Mouse (Mus musculus) layer of hippocampus, adult 11-12 months (tissue): ENCODE measurements around the gene Dimt1.
"Not testable (repeated sequence)": the region's sequence is repeated elsewhere in the genome, so short reads cannot be mapped to it uniquely, and the experiment has no call there.

Experiments
- DNase-seq: peaks from one replicate; pipeline ENCODE4 v3.0.0; 2022; ENCODE audit warnings: low spot score

The Dimt1 gene

DNA sequence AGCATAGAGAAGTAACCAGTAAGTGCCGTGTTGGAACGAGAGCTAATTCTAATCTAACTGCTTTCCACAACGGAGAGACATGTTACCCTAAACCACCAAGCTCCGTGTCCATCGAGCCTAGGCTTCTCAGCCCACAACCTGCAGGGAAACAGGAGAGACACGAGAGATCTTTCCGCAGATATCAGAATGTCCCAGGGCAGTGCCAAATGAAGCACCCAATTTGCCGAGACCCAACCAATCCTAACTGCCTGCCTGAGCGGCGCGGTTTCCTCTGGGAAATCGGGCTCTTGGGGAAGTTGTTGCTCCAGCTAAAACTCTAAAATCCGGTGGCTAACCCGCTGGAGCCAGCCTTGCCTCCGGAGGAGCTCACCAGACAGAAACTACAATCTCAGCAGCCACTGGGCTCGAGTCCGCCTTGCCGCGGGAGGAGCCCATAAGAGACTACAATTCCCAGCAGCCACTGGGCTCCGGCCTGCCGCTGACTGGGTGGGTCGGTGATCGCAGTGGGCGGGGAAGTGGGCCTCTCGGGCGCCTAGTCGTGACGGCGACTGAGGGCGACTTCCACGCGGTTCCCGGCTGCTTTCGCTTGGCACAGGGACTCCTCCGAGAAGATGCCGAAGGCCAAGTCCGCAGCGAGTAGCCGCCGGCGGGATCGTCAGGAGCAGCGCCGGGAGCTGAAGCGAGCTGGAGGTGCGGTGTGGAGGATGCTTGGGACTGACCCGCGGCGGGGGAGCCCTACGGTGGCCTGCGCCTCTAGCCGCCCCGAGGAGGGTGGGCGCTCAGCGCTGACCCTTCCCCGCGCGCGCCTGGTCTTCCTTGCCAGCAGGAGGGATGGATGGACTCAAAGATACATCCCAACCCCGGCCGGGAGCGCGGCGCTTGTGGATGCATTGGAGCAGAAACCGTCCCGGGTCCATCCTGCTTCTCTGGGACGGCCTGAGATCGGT, at the start of gene Dimt1:
Gene Dimt1 (plus strand): TSS at position 534 of the 947 bp plus-strand sequence.
- peak; percentile 95 for DNase-seq

DNA sequence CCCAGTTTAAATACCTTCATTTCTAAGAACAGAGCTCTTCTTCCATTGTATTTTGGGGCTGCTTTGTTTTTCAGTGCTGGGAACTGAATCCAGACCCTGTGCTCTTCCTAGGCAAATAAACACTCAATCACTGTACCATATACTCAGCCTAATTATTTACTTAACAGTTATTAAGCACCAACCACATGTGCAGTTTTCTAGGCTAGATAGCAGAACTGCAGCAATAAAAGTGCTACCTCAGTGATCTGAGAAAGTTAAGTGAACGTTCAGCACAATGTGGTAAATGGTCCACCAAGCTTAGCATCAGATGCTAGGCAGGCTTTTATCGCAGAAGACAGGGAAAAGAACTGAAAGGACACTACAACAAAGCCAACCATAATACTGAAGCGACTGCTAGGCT, 42.3 kb upstream of the Dimt1 start:
- DNase-seq: no peak

DNA sequence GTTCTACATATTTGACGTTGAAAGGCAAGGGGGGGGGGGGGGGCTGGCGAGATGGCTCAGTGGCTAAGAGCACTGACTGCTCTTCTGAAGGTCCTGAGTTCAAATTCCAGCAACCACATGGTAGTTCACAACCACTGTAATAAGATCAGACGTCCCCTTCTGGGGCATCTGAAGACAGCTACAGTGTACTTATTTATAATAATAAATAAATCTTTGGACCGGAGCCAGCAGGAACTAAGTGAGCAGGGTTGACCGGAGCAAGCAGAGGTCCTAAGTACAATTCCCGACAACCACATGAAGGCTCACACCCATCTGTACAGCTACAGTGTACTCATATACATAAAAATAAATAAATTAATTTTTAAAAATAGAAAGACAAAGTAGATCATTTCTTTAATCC, 41.8 kb upstream of the Dimt1 start:
- DNase-seq: not testable (repeated sequence)

DNA sequence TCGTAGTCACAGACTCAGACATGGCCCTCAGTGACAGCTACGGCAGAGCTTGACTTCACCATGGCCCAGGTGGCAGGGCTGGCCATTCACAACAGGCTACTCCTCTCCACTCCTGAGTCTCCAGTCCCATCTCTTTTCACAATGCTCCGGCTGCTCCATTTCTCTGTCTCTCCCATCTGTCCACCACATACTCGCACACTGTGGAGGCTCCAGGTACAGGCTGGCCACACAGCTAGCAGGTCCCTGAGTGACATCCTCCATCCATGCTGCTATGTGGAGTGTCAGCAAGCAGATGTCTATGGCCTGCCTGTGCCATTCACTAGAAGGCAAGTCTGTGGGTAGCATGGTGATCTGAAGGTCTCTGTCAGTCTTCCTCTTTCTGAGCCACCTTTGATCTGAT, 39.7 kb upstream of the Dimt1 start:
- no peak for DNase-seq

DNA sequence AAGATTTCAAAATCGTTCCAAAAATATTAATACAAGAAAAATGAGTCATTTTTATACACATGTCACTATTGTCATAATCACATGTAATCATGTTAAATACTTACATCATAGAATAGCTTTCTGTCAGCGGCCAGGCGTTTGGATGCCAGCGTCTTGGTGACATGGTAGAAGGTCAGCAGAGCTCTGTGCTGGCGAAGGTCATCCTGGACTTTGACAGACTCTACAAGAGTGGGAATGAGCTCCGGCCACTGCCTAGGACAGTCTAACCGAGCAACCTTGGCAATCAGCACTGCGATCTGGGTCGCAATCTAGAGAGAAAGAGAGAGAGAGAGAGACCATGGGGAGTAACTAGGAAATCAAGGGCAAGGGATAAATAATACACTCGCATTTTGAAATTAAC, 36.8 kb upstream of the Dimt1 start:
- no peak for DNase-seq

DNA sequence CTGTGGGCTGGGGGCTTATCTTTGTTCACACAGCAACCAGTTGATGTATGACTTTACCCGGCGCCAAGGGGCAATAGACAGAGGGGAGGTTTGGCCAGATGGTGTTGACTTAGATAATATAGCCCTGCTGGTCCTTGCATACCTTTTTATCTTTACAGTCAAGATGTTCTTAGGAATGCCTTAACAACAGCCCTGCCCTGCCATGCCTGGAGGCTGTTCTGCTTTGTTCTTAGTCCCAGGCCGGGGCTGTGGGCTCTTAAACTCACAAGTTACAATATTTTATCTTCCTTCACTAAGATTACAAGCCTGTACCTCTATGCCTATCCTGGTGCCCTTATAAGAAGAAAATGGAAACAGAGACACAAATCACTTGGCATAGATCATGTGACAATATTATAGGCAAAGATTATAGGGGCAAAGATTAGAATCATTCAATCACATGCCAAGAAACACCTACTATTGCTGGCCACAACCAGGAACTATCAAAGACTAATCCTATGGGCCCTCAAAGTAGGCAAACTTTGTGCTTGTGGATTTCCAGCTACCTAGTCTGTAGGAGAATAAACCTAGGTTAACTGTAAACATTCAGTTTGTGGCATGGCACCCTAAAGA, 33.7 kb upstream of the Dimt1 start:
- DNase-seq: no peak

DNA sequence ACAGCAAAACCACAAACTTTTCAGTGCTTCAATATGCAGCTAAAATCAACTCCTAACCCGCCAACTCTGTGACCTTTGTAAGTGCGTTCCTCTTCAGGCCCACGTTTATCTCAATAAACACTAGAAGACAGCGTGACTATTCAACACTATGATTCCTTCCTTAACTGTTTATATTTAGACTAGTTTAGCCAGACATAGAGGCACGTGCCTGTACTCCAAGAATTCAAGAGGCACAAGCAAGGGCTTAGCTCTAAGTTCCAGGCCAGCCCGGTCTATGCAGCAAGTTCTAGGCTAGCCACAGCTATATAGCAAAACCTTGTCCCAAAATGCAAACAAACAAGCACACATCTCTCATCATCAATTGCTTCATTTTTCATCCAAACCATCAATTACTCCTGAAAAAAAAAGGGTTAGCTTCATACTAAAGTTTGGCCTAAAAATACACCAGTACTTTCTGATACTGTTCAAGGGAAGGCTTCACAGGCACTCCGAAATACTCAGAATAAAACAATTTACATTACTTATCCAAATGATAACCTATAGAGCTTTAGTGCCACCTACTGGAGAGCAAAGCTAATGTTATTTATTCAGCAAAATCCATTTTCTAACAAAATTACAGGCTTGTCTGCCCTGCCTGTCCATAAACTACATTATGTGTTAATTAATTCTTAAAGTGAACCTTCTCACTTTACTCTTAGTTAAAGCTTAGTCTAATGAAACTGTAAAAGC, 28.4 kb upstream of the Dimt1 start:
- DNase-seq: no peak

DNA sequence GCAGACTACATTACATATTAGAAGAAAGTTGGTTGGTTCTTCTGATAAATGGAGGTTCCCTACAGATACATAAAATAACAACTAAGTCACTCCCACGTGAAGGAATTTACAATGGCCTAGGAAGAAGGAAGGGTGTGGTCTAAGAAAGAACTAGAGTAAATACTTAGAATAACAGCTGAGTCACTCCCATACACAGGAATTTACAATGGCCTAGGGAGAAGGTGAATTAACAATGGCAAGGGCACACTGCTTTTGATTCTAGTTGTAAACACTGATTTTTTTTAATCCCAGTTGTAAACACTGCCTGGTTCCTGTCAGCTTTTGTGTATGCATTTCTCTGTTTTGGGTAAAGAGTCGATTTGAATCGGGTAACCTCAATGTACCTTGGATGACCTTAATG, 21.0 kb upstream of the Dimt1 start:
- not testable (repeated sequence) for DNase-seq

DNA sequence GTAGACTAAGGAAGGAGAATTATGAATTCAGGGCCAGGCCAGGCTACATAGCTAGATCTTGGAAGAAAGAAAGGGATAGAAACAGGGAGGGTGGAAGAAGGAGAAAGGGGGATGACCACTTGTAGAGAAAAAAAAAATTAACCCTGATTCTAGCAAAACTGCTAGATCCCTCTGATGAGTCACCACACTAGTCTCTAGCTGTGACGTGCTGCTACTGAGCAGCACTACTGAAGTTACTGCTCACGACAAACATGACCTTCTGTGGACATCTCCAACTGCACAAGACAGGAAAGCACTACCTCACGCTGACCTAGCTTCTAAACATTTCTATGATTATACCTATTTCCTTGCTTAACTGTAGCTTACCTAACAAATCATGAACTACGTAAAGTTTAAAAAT, 18.6 kb upstream of the Dimt1 start:
- no peak for DNase-seq

DNA sequence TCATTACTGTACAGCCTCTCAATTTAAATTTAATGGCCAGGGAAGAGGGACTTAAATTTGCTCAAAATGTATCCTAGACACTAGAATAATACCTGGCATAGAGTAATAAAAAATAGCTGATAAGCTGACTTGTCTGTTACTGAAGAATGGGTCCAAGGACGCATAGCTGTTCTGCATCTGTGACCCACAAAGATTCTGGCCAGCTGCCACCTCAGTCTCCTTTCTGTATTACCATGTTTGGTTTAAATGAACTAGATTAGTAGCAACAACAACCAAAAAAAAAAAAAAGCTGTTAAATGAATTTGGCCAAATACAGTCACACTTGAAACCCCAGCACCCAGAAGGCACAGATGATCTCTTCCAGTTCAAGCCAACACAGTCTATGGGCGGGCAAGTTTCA, 17.7 kb upstream of the Dimt1 start:
- no peak for DNase-seq

DNA sequence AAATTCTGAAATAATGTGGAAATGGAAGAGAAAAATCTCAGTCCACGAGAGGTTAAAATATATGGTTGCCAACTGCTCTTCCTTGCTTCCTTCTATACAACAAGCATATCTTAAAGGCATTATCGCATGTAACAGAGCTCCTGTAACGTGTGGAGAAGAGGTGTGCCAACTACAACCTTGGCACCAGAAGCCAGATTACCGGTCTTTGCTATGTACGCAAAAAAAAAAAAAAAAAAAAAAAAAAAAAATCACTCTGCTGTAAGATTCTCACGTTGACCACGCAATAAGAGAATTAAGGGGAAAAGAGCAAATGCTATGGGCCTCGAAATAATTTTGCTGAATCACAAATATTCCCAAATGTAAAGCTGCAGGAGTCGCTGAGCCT, 11.1 kb upstream of the Dimt1 start:
- DNase-seq: no peak

DNA sequence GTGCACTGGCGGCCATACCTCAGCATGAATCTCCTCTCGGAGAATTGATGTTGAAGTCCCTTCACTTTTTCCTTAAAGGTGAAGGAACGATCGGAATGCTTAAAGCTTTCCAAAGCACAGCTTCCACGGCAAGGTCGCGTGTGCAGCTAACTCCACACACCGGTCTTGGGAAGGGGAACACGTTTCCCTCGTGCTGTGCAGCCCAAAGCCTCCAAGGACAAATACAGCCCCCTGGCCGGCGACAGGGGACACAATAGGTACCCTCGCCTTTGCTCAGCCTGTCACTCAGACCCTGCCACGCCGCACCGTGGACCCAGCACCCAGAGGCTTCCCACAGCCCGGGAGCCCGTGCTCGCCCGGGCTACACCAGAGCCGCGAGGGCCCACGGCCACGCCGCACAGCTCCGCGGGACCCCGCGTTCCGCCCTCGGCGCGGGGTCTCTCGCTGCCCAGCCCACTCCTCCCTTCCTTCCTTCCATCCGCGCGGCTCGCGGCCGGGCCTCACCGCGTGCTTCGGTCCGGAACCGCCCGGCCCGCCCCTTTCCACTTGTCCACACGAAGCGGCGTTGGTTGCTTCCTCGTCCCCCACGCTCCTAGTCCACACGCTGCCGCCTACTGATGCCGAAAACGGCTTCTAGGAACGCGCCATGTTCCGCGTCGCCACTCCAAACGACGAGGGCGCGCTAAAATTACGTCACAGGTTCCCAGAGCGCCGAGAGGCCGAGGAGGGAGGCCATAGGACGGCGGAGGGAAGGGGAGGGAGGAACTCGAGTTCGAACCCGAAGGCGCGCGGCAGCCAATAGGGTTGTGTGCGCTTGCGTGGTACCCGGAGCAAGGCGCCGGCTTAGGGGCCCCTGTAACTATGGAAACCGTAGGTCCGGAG, 10.4 kb upstream of the Dimt1 start, which contains the start of gene Ipo11:
Gene Ipo11 (minus strand): TSS at position 703 of the 882 bp plus-strand sequence.
- peak; percentile 92 for DNase-seq

DNA sequence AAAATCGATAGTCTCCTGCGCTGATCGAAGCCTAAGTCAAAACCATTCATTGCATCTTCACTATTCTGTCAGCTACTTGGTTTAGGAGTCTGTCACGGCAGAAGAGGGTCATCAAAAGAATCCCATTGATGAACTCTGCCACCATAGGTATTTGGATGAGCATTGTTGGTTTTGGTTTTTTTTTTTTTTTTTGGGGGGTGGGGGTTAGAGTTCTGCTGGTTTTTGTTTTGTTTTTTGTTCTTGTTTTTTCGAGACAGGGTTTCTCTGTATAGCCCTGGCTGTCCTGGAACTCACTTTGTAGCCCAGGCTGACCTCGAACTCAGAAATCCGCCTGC, 9.8 kb upstream of the Dimt1 start:
- DNase-seq: no peak

DNA sequence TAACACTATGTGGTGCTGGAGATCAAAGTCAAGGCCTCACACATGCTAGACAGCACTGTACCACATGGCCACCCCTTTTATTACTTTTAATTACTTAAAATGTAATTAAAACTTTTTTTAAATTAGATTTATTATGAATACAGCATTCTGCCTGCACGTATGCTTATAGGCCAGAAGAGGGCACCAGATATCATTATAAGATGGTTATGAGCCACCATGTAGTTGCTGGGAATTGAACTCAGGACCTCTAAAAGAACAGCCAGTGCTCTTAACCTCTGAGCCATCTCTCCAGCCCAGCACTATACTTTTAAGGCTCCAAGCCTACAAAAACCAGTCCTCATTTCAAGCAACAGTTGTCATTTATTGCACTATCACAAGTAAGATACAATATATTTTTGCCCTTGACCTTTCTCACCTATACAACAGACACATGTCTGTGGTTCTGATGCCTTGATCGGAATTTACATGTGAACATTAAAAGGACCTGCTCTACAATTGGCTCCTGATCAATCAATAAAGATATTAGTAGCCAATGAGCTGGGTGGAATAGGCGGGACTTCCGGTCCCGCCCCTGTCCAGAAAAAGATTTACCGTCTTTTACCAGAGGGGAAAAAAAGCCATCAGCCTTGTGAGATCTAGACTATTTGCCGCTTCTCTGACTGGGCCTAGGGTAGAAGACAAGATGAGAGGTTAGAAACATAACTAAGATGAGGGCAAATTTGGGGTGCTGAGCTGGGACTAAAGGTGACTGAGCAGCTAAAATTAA, 5.5 kb upstream of the Dimt1 start:
- no peak for DNase-seq

DNA sequence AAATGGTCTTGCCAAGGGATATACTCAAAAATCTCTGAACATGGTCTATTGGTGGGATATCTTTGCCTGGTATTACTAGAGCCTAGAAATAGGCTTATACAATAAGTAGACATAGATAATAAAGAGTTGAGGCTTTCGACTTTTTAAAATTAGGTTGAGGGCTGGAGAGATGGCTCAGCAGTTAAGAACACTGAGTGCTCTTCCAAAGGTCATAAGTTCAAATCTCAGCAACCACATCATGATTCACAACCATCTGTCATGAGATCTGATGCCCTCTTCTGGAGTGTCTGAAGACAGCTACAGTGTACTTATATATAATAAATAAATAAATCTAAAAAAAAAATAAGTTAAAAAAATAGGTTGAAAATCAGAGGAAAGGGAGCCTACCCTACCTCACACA, 4.2 kb upstream of the Dimt1 start:
- DNase-seq: no peak

DNA sequence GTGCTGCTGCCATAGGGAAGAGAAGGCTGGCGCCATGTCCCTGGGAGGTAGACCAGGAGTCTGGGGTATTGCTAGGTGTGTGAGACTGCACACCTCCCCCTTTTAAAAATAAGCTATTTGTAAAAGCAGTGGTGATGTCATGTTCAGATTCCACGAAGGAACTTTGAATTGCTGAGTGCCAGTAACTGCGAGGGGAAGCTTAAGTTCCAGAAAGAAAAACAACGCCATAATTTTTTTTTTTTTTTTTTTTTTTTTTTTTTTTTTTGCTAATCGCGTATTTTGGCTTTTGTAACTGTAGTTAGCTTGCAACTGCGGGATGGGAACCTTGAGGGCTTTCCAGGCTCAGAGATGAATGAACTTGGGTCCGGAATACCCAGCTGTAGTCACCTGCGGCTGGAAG, 1.4 kb upstream of the Dimt1 start:
- no peak for DNase-seq

DNA sequence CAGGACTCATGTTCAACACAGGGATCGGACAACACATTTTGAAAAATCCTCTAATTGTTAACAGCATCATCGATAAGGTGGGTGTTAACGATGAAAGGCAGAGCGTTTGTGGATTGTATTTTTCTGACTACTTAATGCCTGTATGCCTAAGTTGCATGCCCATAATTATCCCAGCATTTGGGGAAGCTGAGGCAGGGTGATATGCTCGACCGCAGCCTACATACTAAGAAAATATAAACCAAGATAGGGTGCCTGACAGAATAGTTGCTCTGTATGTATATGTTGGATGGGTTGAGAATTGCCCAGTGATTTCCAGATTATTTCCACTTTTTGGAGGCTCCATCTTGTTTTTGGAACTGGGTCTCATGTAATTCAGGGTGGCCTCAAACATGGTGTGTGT, 656 bp downstream of the Dimt1 start:
- no peak for DNase-seq

DNA sequence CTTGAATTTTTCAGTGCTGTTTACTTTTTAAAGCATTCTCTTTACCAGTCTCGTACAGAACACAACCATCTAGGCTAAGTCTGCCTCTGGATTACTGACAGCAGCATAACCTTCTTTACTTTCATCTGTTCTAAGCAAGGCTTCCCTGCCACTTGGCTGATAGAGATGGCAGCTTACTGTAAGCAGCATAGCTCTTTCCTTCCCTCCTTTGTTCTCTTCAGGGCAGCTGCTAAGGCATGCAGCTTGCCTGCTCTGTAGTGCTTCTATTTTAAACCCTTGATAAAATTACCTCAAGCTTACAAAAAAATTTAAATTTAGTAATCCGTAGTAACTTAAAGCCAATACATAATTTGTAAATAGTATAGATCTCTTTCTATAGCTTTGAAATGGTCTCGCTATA, 8.0 kb downstream of the Dimt1 start:
- DNase-seq: no peak

DNA sequence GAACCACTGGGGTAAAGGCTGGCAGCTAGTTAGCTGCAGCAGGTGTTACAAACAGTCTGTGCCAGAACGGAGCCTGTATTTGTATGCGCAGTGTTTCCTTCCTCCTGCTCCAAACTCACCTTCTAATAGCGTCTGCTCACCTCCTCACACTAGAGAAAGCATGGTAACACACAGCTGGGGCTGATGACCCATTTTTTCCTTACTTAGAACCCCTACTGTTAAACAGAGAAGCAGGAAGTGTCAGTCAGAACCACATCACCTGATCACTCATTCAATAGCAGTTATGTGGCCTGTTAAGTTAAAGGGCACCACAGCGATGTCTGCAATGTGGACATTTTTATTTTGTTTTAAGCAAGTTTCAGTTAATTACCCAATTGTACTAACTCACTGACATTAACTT, 10.6 kb downstream of the Dimt1 start:
- DNase-seq: no peak

DNA sequence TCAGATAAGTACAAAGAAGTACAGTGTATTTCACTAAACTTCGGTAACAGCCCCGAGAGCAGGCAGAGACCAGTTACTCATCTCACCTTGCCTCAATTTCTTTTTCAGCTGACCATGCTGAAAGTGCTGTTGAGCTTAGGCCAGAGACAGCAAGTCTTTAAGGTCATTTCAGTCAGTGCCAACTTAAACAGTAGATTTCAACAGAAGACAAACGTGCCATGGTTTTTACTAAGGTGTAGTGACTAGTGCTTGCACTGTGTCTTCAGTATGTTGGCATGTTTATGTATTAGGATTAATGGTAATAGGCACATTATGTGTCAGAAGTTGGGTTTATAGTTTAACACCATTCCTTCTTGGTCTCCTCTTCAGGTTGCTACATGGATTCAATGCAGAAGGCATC, 11.4 kb downstream of the Dimt1 start:
- no peak for DNase-seq

DNA sequence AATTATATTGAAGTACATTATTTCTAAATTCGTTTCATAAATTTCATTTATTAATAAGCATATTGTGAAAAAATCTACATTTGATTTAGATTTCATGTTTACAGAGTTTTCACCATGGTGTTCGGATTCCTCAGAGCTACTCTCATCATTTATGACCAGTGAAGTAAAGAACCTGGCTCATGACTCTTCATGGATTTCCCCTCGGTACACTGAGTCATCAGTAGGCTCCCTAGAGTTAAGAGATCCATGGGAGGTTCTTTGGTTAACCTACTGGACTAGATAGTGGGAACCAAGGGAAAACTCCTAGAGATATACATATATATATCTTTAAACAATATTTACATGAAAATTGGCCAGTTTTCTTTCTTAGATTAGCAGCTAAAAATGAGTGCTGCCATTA, 13.6 kb downstream of the Dimt1 start:
- DNase-seq: no peak
